Mouse (Mus musculus): ENCODE results near the gene Chka.

Chka gene

DNA sequence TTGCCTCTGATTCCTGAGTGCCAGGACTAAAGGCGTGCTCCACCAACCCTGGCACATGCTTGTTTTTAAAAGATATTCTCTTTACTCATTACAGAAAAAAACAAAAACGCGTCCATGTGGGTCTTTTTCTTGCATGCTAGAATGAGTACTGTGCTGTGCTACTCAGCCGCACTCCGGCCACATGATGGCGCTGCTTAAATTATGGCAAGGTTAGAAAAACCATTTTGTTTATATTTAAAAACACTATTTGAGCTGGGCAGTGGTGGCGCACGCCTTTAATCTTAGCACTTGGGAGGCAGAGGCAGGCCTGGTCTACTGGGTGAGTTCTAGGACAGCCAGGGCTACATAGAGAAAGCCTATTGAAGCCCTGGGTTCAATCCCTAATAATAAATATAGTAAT is 38.6 kb downstream of the Chka start:
- DNase-seq: no peak

DNA sequence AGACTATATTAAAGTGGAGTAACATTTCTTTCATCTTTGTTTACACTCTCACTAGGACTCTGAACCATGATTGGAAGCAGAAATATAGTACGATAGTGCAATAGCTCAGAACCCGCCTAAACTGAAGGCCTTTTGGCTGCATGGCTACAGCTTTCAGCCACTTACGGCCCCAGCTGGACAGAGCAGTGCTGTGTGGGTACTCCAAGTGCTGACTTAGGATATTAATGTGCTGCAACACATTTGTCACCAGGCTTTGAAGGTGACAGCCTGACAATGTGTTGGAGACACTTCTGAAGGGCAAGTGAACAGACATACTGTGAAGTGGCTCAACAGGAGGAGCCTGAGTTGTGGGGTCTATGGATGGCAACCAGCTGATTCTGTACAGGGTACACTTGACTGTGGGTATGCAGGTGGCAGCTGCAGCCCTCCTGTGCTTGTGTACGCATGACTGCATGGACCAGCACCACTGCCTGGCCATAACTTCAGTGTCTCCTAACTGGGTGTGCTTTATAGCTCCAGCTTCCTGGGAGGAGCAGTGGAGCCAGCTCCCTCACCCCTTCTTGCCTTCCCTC is 42.1 kb downstream of the Chka start:
- DNase-seq: no peak

DNA sequence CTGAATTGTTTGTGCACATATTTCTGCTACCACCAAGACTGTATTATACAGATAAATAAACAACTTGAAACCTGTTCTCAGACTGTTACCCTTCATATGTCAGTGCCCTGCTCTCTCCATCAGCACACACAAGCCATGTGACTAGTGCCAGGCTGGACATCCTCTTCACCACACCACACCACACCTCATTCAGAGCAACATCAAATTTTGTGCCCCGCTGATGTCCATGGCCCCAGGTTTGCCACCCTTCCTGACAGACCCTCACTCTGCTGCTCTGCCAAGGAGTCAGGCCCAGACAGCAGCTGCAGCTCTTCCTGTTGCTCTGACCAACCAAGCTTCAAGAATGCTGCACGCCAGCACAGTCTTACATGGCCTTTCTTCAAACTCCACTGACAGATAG is 42.7 kb downstream of the Chka start:
- DNase-seq: no peak

- peak in 1 of 2 experiments; percentile 43 for DNase-seq
Measured at GRCm38 (mm10) chr19:3895171-3895631, 43.6 kb downstream of the Chka start.

DNA sequence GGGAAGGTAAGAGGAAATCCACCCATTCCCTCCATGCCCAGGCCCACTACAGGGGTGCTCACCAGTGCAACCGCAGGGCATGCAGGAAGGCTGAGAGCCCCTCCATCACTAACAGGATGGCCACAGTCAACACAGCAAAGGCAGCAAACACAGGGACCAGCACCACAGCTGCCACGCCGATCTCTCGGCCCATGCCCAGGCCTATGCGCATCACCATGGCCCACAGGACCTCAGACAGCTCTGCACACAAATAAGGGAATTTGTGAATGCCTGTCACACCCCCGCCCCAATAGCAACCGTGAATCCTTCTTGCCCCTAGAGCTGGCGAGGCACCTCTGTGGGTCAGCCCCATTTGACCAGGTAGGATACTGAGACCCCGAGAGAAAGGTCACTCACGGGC is 44.6 kb downstream of the Chka start:
- no peak for DNase-seq

DNA sequence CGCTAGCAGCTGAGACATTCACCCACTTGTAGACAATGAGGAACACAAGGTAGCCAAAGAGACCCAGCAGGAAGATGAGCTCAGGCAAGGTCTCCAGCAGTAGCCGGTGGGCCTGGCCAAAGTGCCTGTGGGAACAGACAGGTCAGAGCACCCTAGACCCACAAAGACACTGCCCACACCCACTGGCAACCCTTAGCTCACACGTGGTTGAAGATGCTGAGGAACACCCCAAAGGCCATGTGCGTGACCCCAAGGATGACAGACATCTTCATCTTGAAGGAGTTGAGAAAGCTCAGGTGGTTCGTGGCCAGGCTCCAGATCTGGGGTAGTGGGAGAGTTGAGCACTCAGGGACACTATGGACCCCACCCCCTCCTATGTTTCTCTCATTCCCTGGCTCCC is 46.0 kb downstream of the Chka start:
- no peak for DNase-seq

DNA sequence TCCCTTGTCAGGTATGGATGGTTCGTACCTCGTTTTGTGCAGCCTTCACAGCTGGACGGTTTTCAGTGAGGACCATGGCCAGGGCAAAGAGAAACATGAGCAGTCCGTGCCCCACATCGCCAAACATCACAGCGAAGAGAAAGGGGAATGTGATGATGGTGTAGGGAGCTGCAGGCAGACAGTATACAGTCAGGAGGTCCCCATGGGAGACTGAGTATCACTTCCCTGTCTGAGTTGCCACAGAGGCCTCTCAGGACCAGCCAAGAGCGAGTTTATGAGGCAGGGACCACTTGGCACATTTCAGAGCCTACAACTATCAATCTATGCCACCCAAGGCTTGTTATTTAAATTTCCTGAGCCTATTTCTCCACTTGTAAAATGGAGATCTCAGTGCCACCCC is 47.4 kb downstream of the Chka start:
- DNase-seq: no peak

GRCm38 (mm10) chr19:3899618-3900017 is 48.0 kb downstream of the Chka start:
- DNase-seq: no peak

DNA sequence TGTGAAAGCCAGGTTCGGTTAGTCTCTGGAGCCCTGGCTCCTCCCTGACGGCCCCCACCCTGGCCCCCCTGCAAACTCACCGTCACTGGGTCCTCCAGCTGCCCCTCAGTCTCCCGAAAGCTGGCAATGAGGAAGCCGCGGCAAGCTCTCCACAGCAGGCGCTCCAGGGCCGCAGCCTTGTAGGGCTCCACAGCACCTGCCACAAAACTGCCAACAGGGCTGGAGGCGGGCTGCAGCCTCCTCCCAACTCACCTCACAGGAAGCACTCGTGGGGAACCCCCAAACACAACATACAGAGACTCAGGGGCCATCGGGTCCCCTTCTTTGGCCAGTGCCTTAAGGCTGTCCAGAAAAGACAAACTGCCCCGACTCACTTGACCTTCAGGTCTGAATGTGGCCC is 51.4 kb downstream of the Chka start:
- no peak for DNase-seq

- DNase-seq: no peak
Measured at GRCm38 (mm10) chr19:3903648-3904362, 52.2 kb downstream of the Chka start.

DNA sequence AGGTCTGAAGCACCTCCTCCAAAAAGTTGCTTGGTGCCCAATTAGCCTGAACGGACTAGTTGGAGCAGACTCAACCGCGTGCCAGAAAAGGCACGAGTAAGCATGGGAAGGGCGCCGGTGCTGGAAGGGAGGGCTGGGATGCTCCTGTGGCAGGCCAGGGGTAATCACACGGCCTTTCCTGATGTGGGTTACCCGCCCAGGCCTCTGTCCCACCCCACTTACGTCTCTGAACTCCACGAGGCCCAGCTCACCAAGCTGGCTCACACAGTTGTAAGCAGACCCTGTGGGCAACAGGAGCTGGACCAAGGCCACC is 52.7 kb downstream of the Chka start:
- DNase-seq: no peak

DNA sequence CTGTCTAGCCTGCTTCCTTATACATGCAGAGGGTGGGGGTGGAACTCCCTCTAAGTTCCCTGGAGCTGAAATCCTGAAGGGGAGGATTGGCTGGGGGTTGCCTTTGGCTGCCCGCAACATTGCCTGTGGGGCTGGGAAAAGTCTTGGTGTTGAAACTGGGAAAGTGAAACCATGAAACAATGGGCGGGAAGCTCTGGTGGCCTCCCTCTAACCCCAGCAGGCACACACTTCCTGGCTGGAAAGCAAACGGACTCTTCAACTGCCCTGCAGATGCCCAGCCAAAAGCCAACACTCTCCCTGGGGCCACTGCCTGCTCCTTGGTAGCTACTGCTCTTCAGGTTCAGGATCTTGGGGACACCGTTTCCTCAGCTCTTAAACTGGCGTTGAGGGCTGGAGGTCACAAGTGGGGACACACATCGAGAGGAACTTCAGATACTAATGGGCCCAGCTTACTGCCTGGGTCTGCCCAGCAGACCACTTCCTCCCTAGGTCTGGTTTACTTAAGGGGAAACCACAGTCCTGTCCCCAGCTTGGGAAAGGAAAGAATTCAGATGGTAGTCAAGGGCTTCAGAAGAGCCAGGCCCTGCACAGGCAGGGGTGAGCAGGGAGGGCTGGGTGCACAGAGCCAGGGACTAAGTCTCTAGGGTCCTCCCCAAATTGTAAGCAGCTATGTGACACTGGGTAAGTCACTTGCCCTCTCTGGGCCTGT is 53.8 kb downstream of the Chka start:
- DNase-seq: no peak

DNA sequence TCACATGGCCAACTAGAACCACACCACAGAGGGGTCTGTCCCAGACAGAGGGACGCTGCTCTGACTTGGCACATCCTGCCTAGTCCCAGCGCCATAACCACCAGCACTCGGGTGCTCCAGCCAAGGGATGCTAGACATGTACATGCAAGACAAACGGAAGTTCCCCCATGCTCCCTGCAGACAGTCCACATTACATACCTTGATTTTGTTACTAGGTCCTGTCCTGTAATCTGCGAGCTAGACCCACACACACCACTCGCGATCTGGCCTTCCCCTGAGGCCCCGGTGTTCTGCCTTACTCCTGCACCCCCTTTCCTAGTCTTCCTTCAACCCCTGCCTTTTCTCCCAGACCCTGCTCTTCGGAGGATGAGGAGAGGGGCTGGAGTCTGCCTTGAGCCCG is 54.8 kb downstream of the Chka start:
- DNase-seq: no peak

DNA sequence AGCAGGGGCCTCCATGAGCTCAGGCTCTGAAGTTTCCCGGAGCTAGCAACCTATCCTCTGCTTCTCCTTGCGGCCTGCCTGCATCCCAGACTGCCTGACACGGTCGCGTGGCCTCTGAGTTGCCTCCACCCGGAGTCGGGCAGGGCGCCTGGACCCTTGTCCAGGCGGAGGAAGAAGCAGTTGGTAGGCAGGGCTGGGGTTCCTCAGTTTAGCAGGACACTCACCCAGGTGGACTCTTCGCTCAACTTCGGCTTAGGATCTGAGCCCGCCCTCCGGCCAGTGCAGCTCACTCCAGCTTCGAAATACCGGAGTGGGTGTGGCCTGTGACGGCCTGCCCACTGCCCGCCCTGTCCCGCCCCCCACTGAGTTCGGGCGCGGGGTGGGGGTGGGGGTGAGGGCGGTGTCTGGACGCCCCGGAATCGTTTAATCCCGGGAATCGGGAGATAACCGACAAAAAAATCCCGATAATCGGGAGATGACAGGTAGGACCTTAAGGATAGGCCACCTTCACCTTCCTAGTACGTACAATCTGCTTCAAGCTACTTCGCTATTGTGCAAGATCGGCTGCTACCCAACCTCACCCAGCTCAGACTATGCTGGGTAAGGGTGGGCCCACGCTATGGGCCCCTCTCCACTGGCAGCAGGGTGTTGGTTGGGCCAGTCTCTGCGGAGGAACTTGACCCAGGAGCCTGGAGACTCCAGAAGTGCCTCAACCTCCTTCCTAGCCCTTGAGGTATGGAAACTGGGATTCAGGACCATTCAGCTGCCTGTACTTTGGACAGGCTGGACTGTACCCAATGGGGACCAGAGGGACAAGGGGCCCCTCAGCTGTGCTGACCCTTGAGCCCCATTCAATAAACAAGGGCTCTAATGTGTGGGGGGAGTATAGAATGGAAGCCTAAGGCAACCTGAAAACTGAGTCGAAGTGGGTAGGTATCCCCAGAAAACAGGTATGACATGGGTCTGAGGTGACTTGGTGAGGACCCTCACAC is 55.5 kb downstream of the Chka start, which contains the start of gene Tcirg1:
Tcirg1 (minus strand) TSS at position 339 of the 992 bp plus-strand sequence.
- peak; percentile 61 to 70 for DNase-seq

DNA sequence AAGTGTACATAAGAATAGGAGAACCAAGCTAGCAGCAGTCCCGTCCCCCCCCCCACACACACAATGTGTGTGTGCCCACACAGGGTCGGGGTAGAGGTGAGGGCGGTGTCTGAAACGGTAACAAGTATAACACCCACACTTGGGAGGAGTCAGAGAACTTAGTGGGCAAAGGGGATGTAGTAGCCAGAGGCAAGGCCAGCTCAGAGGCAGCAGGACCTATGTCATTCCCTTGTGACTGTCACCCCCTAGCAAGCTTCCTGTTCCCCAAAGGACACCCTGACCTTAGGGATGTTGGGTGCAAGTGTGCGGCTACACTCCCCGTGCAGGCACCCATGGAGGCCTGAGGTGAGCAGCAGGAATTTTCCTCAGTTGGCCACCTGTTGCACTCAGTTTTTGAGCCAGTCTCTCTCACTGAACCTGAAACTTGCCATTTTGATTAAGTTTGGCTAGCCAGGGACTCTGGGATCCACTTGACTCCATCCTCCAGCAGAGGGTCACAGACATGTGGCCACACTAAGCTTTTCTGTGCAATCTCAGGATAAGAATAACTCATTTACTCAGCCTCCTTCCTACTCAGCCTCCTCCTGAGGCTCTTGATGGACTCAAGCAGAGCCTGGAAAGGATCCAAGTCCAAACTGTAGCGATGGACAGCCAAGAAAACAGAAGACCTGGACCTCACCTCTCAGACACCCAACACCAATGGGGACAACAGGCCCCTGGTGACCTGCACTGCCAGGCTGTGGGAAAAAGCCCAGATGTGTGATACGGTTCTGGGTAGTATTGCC is 56.5 kb downstream of the Chka start:
- DNase-seq: no peak

GRCm38 (mm10) chr19:3910206-3910605 is 58.6 kb downstream of the Chka start:
- DNase-seq: no peak

- DNase-seq: peak; percentile 89 to 93
Measured at GRCm38 (mm10) chr19:3912337-3913204, 61.0 kb downstream of the Chka start, which contains the start of gene Ndufs8. Gene Ndufs8 (minus strand): TSS chr19:3912774.

DNA sequence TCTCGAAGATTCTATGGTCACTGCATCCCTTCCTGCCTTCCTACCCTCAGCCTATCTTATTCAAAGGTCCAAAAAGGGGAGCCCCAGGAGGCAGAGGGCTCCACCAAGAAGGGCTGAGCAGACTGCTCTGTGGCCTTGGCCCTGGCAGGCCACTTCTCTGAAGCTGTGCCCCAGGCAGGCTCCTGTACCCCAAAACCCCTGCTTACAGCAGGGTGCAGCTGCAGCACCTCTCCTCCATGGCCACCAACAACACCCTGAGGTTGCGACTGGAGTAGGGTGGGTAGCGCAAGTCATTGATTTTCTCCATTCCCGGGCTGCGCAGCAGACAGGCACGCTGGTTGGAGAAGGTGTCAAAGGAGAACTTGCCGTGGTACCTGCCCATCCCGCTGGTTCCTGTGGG is 62.1 kb downstream of the Chka start:
- no peak for DNase-seq

DNA sequence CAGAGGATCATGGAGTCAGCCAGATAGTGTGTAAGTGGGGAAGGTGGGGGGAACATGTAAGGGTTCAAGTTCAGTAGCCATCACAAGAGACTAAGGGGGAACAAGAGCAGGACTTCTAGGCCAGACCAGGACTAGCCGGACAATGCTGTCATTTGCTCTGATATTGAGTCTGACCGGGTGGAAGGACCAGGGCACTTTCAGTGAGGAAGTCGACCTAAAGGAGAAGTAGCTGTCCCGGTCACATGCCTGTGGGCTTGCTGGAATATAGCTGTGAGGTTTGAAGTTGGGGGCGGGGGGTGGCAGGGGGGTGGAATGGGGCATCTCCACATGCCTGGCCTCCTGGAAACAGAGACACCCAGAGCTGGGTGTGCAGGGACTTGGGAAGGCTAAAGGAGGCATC is 63.0 kb downstream of the Chka start:
- DNase-seq: no peak

- DNase-seq: no peak
Measured at GRCm38 (mm10) chr19:3916727-3917126, 65.2 kb downstream of the Chka start.

DNA sequence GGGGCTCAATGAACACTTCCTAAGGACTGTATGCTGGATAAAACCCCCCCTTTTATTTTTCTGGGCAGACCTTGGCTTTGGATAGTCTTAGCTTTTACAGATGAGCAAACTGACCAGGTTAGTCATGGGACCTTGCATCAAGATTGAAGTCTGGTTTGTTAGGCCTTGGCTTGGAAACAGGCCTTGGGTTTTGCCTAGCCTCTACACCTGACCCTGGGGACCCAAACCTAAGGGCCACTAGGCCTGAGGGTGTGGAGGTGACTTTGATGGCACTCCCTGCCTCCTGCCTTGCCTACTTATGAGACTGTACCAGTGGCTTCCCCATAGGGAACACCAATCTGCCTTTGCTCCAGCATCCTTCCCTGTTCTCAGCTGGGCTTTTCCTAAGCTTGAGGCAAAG is 68.4 kb downstream of the Chka start:
- DNase-seq: no peak
